Mouse (Mus musculus) liver, adult 2 months (tissue): Measurements from ENCODE around the gene Slc35e3. TPM values are rescaled to one million over a fixed set of nuclear protein-coding genes. Genes with fewer than 3 reads are reported as not detected.

ENCODE experiments used
- DNase-seq: peaks from one replicate; pipeline ENCODE4 v3.0.0-alpha.2; 2011; ENCODE audit warnings: low read depth, low spot score; ENCODE audit errors: extremely low read depth
- H3K27ac ChIP-seq: fragments of 200-500 bp; replicated peaks from 2 replicates; pipeline ENCODE4 v1.5.1; 2012; ENCODE audit warnings: low read depth, mild to moderate bottlenecking, control low read depth, inconsistent platforms, low read length; ENCODE audit not compliant: insufficient read depth
- H3K27me3 ChIP-seq: fragments of 200-500 bp; 2 replicates; pipeline ENCODE4 v1.6.1; 2012; ENCODE audit warnings: mild to moderate bottlenecking, moderate library complexity, low read length, inconsistent platforms; ENCODE audit not compliant: control insufficient read depth, insufficient read depth
- H3K36me3 ChIP-seq: fragments of 200-500 bp; 2 replicates; pipeline ENCODE4 v1.6.1; 2012; ENCODE audit warnings: low read length, inconsistent platforms; ENCODE audit not compliant: control insufficient read depth, insufficient read depth
- H3K4me1 ChIP-seq: fragments of 200-500 bp; 2 replicates; pipeline ENCODE4 v1.6.1; 2011; ENCODE audit warnings: low read length; ENCODE audit not compliant: control insufficient read depth, insufficient read depth
- H3K4me3 ChIP-seq: fragments of 200-500 bp; 2 replicates; pipeline ENCODE4 v1.5.1; 2011; ENCODE audit warnings: low read depth, mild to moderate bottlenecking, control low read depth, low read length, moderate library complexity; ENCODE audit not compliant: insufficient read depth
- H3K79me2 ChIP-seq: fragments of 200-500 bp; 2 replicates; pipeline ENCODE4 v1.6.1; 2012; ENCODE audit warnings: inconsistent platforms, mild to moderate bottlenecking, low read length, moderate library complexity; ENCODE audit not compliant: control insufficient read depth, insufficient read depth
- H3K9ac ChIP-seq: fragments of 200-500 bp; 2 replicates; pipeline ENCODE4 v1.6.1; 2012; ENCODE audit warnings: low read depth, mild to moderate bottlenecking, control low read depth, inconsistent platforms, low read length
- CTCF ChIP-seq: fragments of 200-500 bp; IDR thresholded peaks from 2 replicates; pipeline ENCODE4 v1.5.1; 2011; ENCODE audit warnings: low read depth, low read length, control low read depth
- POLR2A ChIP-seq: fragments of 200-500 bp; IDR thresholded peaks from 2 replicates; pipeline ENCODE4 v1.6.1; 2011; ENCODE audit warnings: low read length, control low read depth; ENCODE audit not compliant: insufficient read depth; ENCODE audit errors: extremely low read depth
- WGBS: fragments of 180-500 bp; shearing (Covaris S2); methylation state at CpG from one replicate; pipeline ENCODE4 v1.1.7; 2018; 5-methylcytosine and 5-hydroxymethylcytosine counted together
- polyA plus RNA-seq: library from polyadenylated mRNA; depleted of rRNA; stranded (reverse); fragments of >200 nt; gene quantifications from 2 replicates; pipeline ENCODE4 v1.2.3, GENCODE M21; 2012
- total RNA-seq: library from RNA; depleted of rRNA; stranded (reverse); fragments of >200 nt; gene quantifications from 2 replicates; pipeline ENCODE4 v1.2.3, GENCODE M21; 2014

Gene Slc35e3
- total and polyA plus RNA-seq, 2 experiments = 4.1 to 7.1 TPM

- Histone ChIP-seq H3K9ac (no peak overlapping the region), H3K27ac (no peak overlapping the region), H3K4me1 (no peaks in the 10 kb centered on the region), H3K4me3 (no peak overlapping the region), H3K27me3 (no peaks in the 10 kb centered on the region), H3K36me3 (peaks cover 29% of the 10 kb centered on the region), H3K79me2 (no peaks in the 10 kb centered on the region)
- WGBS = 94% methylated on average over 7 of the region's 7 CpGs
- TF ChIP-seq CTCF (no peak), POLR2A (no peak)
- DNase-seq = no peak
These were observed 11.7 kb upstream of the Slc35e3 start for GRCm38 (mm10) chr10:117757796-117758342.

GRCm38 (mm10) chr10:117757259-117757658, 11.1 kb upstream of the Slc35e3 start:
- H3K36me3 ChIP-seq = peaks cover 29% of the 10 kb centered on the region
- no peak overlapping the region for H3K9ac ChIP-seq
- H3K27me3 ChIP-seq = no peaks in the 10 kb centered on the region
- no peak overlapping the region for H3K4me3 ChIP-seq
- TF ChIP-seq CTCF = no peak
- no peak for TF ChIP-seq POLR2A
- no peak overlapping the region for H3K27ac ChIP-seq
- no peaks in the 10 kb centered on the region for H3K79me2 ChIP-seq
- no peaks in the 10 kb centered on the region for H3K4me1 ChIP-seq
- DNase-seq = no peak
- WGBS = 67% methylated on average over 1 of the region's 1 CpGs

DNA sequence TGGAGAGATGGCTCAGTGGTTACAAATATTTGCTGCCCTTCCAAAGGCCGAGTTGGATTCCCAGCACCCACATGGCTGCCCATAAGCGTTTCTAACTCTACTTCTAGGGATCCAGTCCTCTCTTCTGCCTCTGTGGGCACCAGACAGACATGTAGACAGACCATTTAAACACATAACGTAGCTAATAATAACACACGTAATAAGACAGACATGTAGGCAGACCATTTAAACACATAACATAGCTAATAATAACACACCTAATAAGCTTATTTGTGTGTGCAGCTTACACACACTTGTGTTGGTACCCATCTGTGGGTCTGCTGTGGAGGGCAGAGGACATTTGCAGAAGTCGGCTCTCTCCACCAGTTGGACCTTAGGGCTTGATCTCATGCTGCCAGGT, 10.6 kb upstream of the Slc35e3 start:
- H3K79me2 ChIP-seq = no peaks in the 10 kb centered on the region
- no peaks in the 10 kb centered on the region for H3K4me1 ChIP-seq
- no peak overlapping the region for H3K9ac ChIP-seq
- H3K27ac ChIP-seq = no peak overlapping the region
- peaks cover 28% of the 10 kb centered on the region for H3K36me3 ChIP-seq
- no peak for DNase-seq
- WGBS = 96% methylated on average over 5 of the region's 5 CpGs
- no peaks in the 10 kb centered on the region for H3K27me3 ChIP-seq
- H3K4me3 ChIP-seq = no peak overlapping the region
- no peak for TF ChIP-seq CTCF
- TF ChIP-seq POLR2A = no peak

DNA sequence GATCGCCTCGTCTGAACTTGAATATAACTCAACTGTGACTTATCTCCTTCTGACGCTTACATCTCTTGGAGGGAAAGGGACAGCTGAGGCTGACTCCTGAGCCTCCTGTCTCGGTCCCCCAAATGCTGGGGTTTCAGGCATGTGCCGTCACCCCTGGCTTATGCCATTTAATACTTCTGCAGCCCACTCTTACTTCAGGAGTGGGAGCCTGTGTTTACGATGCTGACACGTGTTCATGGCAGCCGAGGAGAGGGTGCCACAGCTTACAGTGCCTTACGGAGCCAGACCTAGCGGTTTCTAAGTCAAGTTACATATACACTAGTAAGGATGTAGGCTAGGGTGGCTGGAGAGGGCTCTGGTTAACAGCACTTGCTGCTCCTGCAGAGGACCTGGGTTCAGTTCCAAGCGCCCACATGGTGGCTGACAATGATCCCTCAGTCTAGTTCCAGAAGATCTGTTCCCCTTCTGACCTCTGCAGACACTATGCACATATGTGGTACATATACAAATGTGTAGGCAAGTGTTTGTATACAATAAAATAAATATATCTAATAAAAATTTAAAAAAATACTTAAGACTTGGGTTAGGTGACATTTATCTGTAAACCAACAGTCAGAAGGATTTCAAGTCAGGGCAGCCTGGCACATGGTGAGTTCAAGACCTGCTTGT, 9.8 kb upstream of the Slc35e3 start:
- peaks cover 23% of the 10 kb centered on the region for H3K36me3 ChIP-seq
- no peak for TF ChIP-seq POLR2A
- TF ChIP-seq CTCF = no peak
- H3K9ac ChIP-seq = no peak overlapping the region
- H3K27ac ChIP-seq = no peak overlapping the region
- 96% methylated on average over 11 of the region's 11 CpGs for WGBS
- H3K79me2 ChIP-seq = no peaks in the 10 kb centered on the region
- no peak for DNase-seq
- H3K27me3 ChIP-seq = no peaks in the 10 kb centered on the region
- no peak overlapping the region for H3K4me3 ChIP-seq
- no peaks in the 10 kb centered on the region for H3K4me1 ChIP-seq

DNA sequence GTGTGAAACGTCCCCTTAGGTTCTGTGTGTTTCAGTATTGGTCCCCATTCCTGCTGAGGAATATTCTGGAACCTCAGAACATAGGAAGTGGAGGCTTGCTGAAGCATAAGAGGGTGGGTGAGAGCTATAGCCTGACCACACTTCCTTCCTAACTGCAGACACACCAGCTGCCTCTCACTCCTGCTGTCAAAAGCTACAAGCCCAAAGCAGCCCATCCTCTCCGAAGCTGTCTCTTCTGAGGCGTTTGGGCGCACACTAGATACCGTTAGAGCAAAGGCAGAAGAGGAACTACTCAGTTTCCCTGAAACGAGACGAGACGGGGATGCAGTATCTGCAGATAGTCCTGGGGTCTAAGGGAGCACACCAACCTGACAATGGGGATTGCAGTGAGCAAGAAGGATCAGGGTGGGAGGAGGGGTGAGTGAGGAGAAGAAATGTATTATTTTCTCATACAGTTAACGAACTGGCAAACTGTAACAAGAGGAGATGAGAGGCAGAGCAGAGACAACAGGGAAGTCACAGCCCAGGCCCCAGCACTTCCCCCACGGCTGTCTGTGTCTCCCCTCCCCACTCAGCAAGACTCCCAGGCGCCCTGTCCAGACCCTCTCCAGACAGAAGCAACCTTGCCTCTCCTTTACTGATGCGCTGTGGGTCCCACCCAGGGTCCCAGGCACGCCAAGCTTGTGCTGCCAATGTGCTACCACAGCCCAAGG, 9.1 kb upstream of the Slc35e3 start:
- TF ChIP-seq CTCF (no peak), POLR2A (no peak)
- H3K27me3 ChIP-seq = no peaks in the 10 kb centered on the region
- no peak overlapping the region for H3K27ac ChIP-seq
- no peak overlapping the region for H3K9ac ChIP-seq
- H3K36me3 ChIP-seq = peaks cover 19% of the 10 kb centered on the region
- 87% methylated on average over 13 of the region's 13 CpGs for WGBS
- no peaks in the 10 kb centered on the region for H3K79me2 ChIP-seq
- DNase-seq = no peak
- no peaks in the 10 kb centered on the region for H3K4me1 ChIP-seq
- H3K4me3 ChIP-seq = no peak overlapping the region

DNA sequence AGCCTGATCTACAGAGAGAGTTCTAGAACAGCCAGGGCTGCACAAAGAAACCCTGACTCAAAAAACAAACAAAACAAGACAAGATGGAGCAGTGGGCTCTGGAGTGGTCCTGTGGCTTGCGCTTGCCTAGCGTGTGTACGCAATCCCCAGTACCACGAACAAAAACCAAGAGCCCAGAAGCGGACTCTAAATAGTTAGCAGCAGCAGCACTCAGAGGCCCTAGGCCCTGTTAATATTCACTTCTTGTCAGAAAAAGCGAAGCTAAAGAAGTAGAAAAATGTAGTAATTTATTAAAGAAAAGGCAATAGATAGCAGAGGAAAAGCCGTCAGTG, 8.4 kb upstream of the Slc35e3 start:
- Histone ChIP-seq H3K36me3 (peaks cover 15% of the 10 kb centered on the region), H3K4me3 (no peak overlapping the region), H3K79me2 (no peaks in the 10 kb centered on the region), H3K9ac (no peak overlapping the region), H3K27ac (no peak overlapping the region), H3K4me1 (no peaks in the 10 kb centered on the region), H3K27me3 (no peaks in the 10 kb centered on the region)
- DNase-seq = no peak
- TF ChIP-seq CTCF (no peak), POLR2A (no peak)
- WGBS = 96% methylated on average over 7 of the region's 7 CpGs
